Mouse (Mus musculus) R1 (cell line): ENCODE results near the gene Hmcn1.
A peak's percentile ranks its signal among the peaks of the same experiment; 100 is the strongest.

ENCODE experiments used
- DNase-seq: peaks from one replicate; pipeline ENCODE4 v3.0.0-alpha.2; 2018; ENCODE audit warnings: low read depth, low spot score

The Hmcn1 gene

DNA sequence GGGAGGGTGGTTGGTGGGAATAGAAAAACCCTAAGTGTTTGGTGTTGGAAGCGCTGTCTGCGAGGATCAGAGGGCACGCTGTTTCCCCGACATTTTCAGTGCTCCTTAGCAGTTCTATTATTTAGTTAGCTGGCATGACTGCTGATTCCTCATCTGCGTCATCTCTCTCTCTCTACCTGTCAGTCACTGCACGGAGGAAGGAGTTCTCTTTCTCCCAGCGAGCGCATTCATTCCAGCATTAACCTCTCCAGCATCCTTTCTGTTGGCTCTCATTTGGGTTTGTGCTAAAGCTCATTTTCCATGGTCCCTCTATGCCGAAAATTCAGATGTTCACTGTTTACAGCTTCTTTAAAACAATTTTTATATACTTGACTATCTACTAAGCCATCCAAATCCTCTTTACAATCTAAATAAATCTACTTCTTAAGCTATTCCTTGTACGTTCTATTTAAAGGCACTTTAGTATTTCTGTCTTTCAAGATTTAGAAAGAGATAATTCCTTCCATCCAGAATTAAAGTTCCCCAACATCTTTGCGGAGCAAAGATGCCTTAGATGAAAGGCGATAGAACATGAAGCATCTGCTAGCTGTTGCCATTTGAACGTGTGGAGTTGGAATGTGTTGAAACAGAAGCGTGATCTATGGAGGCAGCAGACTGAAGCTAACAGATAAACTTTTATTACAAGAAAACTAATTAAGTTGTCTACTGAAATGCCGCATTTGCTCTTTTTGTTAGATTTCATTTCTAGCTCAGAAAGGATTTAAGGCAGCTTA is 210.0 kb downstream of the Hmcn1 start:
- DNase-seq: no peak

- peak; percentile 6 for DNase-seq
These were observed 213.3 kb downstream of the Hmcn1 start for GRCm38 (mm10) chr1:150779902-150780301.

DNA sequence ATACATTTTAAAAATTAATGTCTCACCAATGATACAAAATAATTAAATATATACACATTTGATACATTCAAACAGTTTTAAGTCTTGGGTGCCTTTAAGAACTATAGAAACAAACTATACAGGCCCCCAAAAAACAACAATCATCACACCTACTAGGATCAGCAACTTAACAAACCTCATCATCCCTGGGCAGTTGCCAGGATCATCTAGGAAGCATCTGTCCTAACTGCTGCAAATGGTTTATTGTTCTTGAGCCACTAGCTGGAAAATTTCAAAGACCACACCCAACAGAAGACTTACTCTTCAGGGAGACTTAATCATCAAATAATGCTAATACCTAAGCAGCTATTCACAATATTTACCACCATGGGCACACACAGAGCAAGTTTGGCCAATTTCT is 216.5 kb downstream of the Hmcn1 start:
- no peak for DNase-seq

DNA sequence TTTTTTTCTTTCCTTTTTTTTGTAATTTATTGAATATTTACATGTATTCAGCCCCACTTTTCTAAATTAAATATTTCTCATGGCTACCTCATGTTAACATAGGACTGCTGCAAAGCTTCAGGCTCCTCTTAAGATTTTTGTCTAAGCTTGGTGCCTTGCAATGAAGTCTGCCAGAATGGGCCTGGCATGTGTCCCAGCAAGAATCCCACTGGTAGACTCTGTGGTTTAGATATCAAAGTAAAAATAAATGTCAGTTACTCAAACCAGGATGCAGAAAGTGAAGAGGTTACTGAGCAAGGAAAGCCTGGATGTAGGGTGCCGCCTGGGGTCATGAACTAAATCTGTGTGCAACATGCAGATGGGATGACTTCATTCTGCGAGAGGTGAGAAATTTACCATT is 217.5 kb downstream of the Hmcn1 start:
- DNase-seq: no peak

GRCm38 (mm10) chr1:150772958-150773357 is 220.3 kb downstream of the Hmcn1 start:
- no peak for DNase-seq

DNA sequence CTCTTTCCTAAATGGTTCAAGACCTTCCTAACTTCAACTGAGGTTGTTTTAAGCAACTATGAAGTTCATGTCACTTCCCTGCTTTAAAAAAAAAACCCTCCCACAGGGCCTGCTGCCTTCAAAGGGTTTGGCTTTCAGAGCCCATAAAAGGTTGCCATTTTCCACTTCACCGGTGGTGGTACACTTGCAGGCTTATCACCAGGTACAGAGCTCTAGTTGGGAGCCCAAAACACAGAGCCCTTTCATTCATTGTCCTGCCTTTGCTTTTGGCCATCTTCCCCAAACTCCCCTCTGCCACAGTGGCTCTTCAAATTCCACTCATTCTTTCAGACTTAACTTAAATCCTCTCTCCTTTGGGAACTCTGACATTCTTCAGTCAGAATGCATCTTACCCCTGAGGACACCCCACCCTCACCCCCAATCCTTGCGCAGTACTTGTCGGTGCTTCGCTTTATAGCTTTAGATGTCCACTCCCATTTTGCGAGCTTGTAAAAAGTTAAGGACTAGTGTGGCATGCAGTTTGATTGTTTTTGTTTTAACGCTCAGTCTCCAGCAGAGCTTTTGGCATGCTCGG is 222.2 kb downstream of the Hmcn1 start:
- peak; percentile 12 for DNase-seq

DNA sequence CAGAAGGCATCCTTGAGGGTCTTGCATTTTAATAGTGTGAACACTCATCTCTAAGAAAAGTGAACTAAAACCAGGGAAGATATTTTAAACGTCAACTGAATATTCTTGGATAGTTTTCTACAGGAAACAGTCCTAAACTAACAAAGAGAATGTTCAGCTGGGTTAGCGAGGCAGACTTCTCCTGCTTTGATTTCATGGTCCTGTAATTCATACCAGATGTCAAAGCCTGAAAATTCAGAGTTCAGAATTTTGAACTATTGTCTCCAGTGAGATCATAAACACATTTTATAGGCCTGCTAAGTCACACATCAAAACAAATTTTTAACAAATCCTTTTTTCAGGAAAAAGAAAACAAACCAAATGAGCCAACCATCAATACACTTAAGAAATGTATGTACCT is 223.4 kb downstream of the Hmcn1 start:
- no peak for DNase-seq

- no peak for DNase-seq
These were observed 231.6 kb downstream of the Hmcn1 start for GRCm38 (mm10) chr1:150761678-150762077.

DNA sequence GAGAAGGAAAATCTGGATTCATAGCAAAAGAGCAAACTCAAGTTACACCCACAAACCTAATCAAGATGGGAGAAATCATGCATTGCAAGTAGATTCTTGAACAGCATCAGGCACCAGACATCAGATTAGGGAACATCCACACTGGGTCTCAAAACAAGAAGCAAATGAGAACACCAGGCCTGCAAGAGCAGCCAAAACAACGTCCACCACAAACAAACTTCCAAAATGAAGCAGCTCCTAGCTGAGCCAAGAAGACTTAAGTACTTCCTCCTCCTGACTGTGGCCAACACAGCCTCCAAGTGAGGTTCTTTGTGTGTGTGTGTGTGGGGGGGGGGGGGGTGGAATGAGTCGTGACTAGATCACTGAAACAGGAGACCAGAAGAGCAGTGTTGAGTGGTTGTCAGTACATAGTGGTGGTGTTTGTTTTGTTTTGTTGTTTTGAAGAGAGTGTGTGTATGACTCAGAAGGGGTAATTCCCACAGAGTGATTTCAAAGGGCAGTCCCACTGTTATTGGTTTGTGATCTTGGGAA is 232.4 kb downstream of the Hmcn1 start:
- DNase-seq: no peak

- no peak for DNase-seq
These were observed 233.7 kb downstream of the Hmcn1 start for GRCm38 (mm10) chr1:150759476-150760079.

- no peak for DNase-seq
These were observed 239.3 kb downstream of the Hmcn1 start for GRCm38 (mm10) chr1:150753920-150754319.

GRCm38 (mm10) chr1:150748783-150749182 is 244.5 kb downstream of the Hmcn1 start:
- no peak for DNase-seq

DNA sequence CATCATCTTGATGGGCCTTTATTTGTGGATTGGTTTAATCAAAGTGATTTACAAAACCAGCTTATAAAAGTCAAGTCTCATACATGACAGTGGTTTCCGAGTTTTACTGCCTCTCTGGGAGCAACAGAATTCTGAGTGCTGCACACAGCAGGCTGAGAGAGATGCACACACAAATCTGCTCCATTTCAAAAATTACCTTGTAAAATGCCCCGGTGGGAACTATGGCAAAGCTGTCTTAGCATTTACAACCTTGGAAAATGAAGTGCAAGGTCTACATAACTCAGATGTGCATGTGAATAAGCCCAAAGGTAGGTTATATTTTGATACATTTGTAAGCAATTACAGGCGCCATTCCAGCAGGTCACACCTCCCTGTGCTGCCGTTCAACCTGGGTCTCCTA is 245.5 kb downstream of the Hmcn1 start:
- DNase-seq: no peak

DNA sequence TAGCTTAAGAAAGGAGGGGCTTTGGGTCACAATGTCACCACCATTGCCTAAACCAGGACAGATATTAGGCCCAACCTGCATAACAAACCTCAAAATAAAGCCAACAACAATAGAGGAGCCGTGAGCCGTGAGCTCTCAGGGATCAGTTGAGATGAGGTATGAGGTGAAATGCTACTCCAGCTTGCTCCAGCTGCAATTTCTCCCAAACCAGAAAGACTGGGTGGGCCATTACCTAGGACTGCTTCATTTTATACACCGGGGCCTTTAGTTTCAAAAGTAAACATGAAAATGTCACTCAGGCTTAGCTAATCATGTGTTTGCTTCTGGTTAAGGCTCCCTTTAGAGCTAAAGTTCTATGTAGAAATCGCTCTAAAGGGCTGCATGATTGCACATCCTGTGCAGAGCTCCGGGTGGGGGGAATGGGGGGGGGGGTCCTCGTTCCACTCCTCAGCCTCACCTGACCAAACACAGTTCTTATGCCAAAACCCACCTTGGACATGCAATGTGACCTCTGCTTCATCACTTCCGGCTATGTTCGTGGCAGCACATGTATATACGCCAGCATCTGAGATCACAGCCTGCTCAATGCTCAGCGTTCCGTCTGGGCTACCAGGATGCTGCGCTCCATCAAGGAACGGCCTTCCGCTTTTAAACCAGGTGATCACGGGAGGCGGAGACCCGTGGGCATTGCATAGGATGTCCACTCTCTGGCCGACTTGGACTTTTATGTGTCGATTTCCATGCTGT is 250.0 kb downstream of the Hmcn1 start:
- no peak for DNase-seq

DNA sequence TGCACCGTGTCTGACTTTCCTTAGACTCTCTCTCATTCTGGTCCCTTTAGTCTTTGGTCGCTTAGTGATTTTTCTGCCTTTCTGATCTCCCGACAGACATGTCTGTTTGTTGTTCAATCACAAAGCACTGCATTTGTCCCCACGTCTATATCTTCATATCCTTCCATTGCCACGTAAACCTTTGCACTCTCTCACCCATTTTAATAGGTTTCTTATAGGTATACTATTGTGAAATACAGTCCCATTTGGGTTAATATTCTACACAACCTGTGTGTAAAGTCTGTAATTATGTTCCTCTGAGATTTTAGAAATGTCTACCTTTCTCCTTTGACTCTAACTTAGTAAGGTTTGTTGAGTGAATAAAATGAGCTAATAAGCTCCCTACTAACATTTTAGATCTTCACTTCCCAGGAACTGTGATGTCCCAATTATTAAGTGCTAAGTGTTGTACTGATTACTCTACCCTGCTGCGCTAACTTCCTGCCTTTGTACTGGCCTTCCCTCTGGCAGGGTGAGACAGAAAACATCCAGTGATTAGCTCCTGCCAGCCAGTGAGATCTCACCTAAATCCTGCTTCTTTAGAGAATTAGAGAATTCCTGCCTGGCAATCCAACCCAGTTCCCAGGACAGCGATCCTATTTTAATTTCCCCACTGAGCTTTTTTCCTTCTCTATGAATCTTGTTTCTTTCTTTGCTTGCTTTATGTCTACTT is 250.7 kb downstream of the Hmcn1 start:
- no peak for DNase-seq

DNA sequence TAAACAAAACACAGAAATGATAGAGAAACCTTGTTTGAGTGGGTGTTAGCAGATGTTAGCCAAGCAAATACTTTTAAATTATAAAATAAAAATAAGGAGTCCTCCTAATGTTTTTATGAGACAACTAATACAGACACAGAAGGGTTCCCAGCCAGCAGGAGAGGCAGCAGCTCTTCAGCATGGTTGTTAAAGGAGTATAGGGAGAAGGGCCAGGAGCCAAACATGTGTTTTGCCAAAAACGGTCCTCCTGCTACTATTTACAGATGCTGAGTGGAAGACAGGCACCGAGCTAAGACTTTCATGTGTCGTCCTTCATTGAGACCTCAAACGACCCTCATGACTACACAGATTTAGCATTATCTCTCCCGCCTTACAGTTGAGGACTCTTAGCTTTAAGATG is 281.8 kb downstream of the Hmcn1 start:
- no peak for DNase-seq

- DNase-seq: no peak
These were observed 286.7 kb downstream of the Hmcn1 start for GRCm38 (mm10) chr1:150706502-150706901.

- no peak for DNase-seq
These were observed 295.5 kb downstream of the Hmcn1 start for GRCm38 (mm10) chr1:150697749-150698148.

GRCm38 (mm10) chr1:150682044-150682443 is 311.2 kb downstream of the Hmcn1 start:
- DNase-seq: no peak

GRCm38 (mm10) chr1:150681433-150681832 is 311.8 kb downstream of the Hmcn1 start:
- no peak for DNase-seq

DNA sequence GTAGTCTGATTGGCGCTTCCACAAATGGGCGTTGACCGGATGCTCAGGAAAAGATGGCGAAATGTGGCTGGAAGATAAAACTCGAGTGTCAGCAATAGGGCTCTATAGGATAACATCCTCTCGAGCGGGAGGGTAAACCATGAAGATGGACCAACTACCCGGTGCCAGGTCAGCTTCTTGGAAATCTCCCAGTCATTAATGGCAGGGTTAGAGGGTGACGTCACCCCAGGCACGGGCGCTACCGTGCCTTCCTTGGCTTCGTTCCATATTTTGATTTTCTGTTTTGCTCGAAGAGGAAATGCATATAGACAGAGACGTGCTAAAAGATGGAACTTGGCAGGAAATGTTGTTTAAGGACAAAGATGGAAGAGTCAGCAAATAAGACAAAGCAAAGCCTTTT is 312.2 kb downstream of the Hmcn1 start:
- no peak for DNase-seq
